Mouse (Mus musculus) embryonic fibroblast, embryonic 13.5 days (primary cell): Measurements from ENCODE around the gene Hdac10.

Experiments used
- CTCF ChIP-seq: IDR thresholded peaks from 2 replicates; pipeline ENCODE4 v1.5.1; 2011; ENCODE audit warnings: mild to moderate bottlenecking, control low read depth, low read length, moderate library complexity, borderline replicate concordance; ENCODE audit not compliant: insufficient read depth
- POLR2A ChIP-seq: IDR thresholded peaks from 2 replicates; pipeline ENCODE4 v1.6.1; 2011; ENCODE audit warnings: low read depth, mild to moderate bottlenecking, control low read depth, low read length, moderate library complexity

GRCm38 (mm10) chr15:89100823-89101222 lies 27.7 kb downstream of the Hdac10 start:
- no peak for TF ChIP-seq CTCF
- no peak for TF ChIP-seq POLR2A
